In the genomic region with DNA sequence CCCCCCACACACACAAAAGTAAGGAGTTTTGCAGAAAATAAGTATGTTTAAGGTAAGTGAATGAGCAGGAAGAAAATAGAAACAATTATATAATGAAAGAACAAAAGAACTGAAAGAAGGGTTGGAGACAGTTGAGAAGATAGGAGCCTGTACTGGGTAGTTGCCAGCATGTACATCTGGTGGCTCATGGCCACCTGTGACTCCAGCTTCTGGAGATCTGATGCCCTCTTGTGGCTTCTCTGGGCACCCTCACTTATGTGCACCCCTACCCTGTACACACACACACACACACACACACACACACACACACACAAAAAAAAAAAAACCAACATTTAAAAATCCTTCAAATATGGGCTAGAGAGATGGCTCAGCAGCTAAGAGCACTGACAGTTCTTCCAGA, we compare ENCODE assay signal across 31 mouse cellular contexts. TPM values are rescaled to one million over a fixed set of nuclear protein-coding genes. Genes with fewer than 3 reads are reported as not detected.
DNase-seq lines count a peak whose midpoint lies in the region; ATAC-seq and TF ChIP-seq lines count a peak whose summit lies in the region.
"Had no signal": no experiment of that assay in that cellular context is flagged by ENCODE, and none has a peak within 500 bp of the region (broad histone marks: within the 10 kb centered on the region; RNA-seq: fewer than 3 reads in every experiment).

No protein-coding gene starts in this region.

- H3K27me3 ChIP-seq in liver, adult 2 months (ENCODE audit: control insufficient read depth, insufficient read depth, low read length), result no peaks in the 10 kb centered on the region
- H3K27me3 ChIP-seq in liver, embryonic 11.5 days (replicated peaks; ENCODE audit: control insufficient read depth, insufficient read depth, low read length), result no peaks in the 10 kb centered on the region
- no peaks in the 10 kb centered on the region for H3K27me3 ChIP-seq in ES-Bruce4 (ENCODE audit: control insufficient read depth, insufficient read depth, low read length, poor library complexity, severe bottlenecking)
- H3K27me3 ChIP-seq: embryonic facial prominence, embryonic 12.5 days; forebrain, embryonic 12.5 days; hindbrain, embryonic 15.5 days; kidney, embryonic 15.5 days; midbrain, embryonic 13.5 days; neural tube, embryonic 12.5 days had no signal

- no peaks in the 10 kb centered on the region for H3K79me2 ChIP-seq in liver, adult 2 months (ENCODE audit: control insufficient read depth, insufficient read depth, low read length)

- peaks cover 1% of the 10 kb centered on the region; the same call in 1 of the 2 replicates for H3K36me3 ChIP-seq in liver, adult 2 months (ENCODE audit: control insufficient read depth, insufficient read depth, low read length)
- no peaks in the 10 kb centered on the region for H3K36me3 ChIP-seq in liver, embryonic 11.5 days (ENCODE audit: control insufficient read depth, insufficient read depth, low read length)
- H3K36me3 ChIP-seq in ES-Bruce4 (ENCODE audit: control insufficient read depth, insufficient read depth, low read length, poor library complexity, severe bottlenecking), result no peaks in the 10 kb centered on the region
- H3K36me3 ChIP-seq: kidney, embryonic 15.5 days had no signal

- H3K27ac ChIP-seq in liver, adult 2 months (replicated peaks; ENCODE audit: insufficient read depth, low read depth, low read length), result no peak overlapping the region
- no peak overlapping the region for H3K27ac ChIP-seq in liver, embryonic 11.5 days (ENCODE audit: low read depth, low read length)
- no peak overlapping the region for H3K27ac ChIP-seq in ES-Bruce4 (ENCODE audit: insufficient read depth, low read length)
- H3K27ac ChIP-seq: embryonic facial prominence, embryonic 12.5 days; forebrain, embryonic 12.5 days; gastrocnemius, adult 2 months; hindbrain, embryonic 15.5 days; kidney, embryonic 15.5 days; left cerebral cortex, adult 2 months; midbrain, embryonic 13.5 days; neural tube, embryonic 12.5 days had no signal

- TF ChIP-seq CTCF in liver, adult 2 months (IDR thresholded peaks at IDR 0.05; ENCODE audit: low read depth, low read length), result 0 out of 2 replicates have a peak, but pooled peaks have one; percentile 10
- TF ChIP-seq CTCF in ES-Bruce4 (IDR thresholded peaks at IDR 0.05; ENCODE audit: low read depth, low read length), result peak; percentile 60

- no peak for ATAC-seq in liver, embryonic 11.5 days (replicated peaks; ENCODE audit: low FRiP score)
- no peak for ATAC-seq in activated CD4-positive, CD25-positive, alpha-beta regulatory T cell, adult 4 months
- no peak for ATAC-seq in erythroid progenitor cell, adult 5-6 weeks (replicated peaks; ENCODE audit: low FRiP score, poor library complexity, severe bottlenecking)
- ATAC-seq: midbrain, embryonic 13.5 days had no signal

- no peaks in the 10 kb centered on the region for H3K9me3 ChIP-seq in liver, embryonic 11.5 days (ENCODE audit: control insufficient read depth, low read length)
- H3K9me3 ChIP-seq in ES-Bruce4 (replicated peaks; ENCODE audit: control insufficient read depth, insufficient read depth, low read length, poor library complexity, severe bottlenecking), result no peaks in the 10 kb centered on the region
- H3K9me3 ChIP-seq: embryonic facial prominence, embryonic 12.5 days; forebrain, embryonic 12.5 days; hindbrain, embryonic 15.5 days; kidney, embryonic 15.5 days; megakaryocyte, embryonic 14.5 days; midbrain, embryonic 13.5 days; neural tube, embryonic 12.5 days had no signal

- no peak overlapping the region for H3K9ac ChIP-seq in liver, adult 2 months (ENCODE audit: low read depth, low read length)
- H3K9ac ChIP-seq in liver, embryonic 11.5 days (ENCODE audit: low read depth, low read length), result no peak overlapping the region
- H3K9ac ChIP-seq in ES-Bruce4 (ENCODE audit: low read depth, poor library complexity, severe bottlenecking), result no peak overlapping the region
- H3K9ac ChIP-seq: embryonic facial prominence, embryonic 12.5 days; forebrain, embryonic 12.5 days; hindbrain, embryonic 15.5 days; kidney, embryonic 15.5 days; midbrain, embryonic 13.5 days; neural tube, embryonic 12.5 days had no signal

- TF ChIP-seq EP300 in ES-Bruce4 (IDR thresholded peaks at IDR 0.05; ENCODE audit: insufficient read depth, low read depth, low read length), result no peak

- no peak overlapping the region for H3K4me3 ChIP-seq in liver, adult 2 months (ENCODE audit: insufficient read depth, low read depth, low read length)
- H3K4me3 ChIP-seq in liver, embryonic 11.5 days (ENCODE audit: low read depth, low read length), result no peak overlapping the region
- H3K4me3 ChIP-seq in ES-Bruce4 (ENCODE audit: low read depth, low read length), result no peak overlapping the region
- H3K4me3 ChIP-seq: embryonic facial prominence, embryonic 12.5 days; forebrain, embryonic 12.5 days; gastrocnemius, adult 2 months; hindbrain, embryonic 15.5 days; kidney, embryonic 15.5 days; left cerebral cortex, adult 2 months; megakaryocyte, embryonic 14.5 days; midbrain, embryonic 13.5 days; neural tube, embryonic 12.5 days had no signal

- TF ChIP-seq POLR2A in liver, adult 2 months (IDR thresholded peaks at IDR 0.05; ENCODE audit: extremely low read depth, insufficient read depth, low read length), result no peak
- TF ChIP-seq POLR2A in ES-Bruce4 (IDR thresholded peaks at IDR 0.05; ENCODE audit: insufficient read depth, low read length), result no peak

- no peak overlapping the region for H3K4me2 ChIP-seq in liver, embryonic 11.5 days
- H3K4me2 ChIP-seq: embryonic facial prominence, embryonic 12.5 days; forebrain, embryonic 12.5 days; heart, embryonic 11.5 days; hindbrain, embryonic 15.5 days; kidney, embryonic 15.5 days; midbrain, embryonic 13.5 days; neural tube, embryonic 12.5 days had no signal

- DNase-seq in liver, adult 2 months (ENCODE audit: extremely low read depth, low read depth, low spot score), result no peak
- no peak for DNase-seq in liver, embryonic 11.5 days (ENCODE audit: low spot score)
- DNase-seq in 416B (ENCODE audit: low read depth) (peak; percentile 59), ZHBTc4 (ENCODE audit: low read depth, low spot score) (peak; percentile 41), MN1 (ENCODE audit: low spot score) (no peak)
- DNase-seq: adrenal gland, adult 8-10 months; cerebellum, adult 2 months; cerebellum, postnatal 25 days; gastrocnemius, adult 2 months; kidney, adult 11 months; lung, adult 2 months; thymus, adult 2 months had no signal

- no peaks in the 10 kb centered on the region for H3K4me1 ChIP-seq in liver, adult 2 months (ENCODE audit: control insufficient read depth, insufficient read depth, low read length)
- no peaks in the 10 kb centered on the region for H3K4me1 ChIP-seq in liver, embryonic 11.5 days (replicated peaks; ENCODE audit: control insufficient read depth, insufficient read depth, low read length)
- H3K4me1 ChIP-seq in ES-Bruce4 (ENCODE audit: control insufficient read depth, insufficient read depth, low read length), result peaks cover 2% of the 10 kb centered on the region
- H3K4me1 ChIP-seq: embryonic facial prominence, embryonic 12.5 days; forebrain, embryonic 12.5 days; hindbrain, embryonic 15.5 days; kidney, embryonic 15.5 days; megakaryocyte, embryonic 14.5 days; midbrain, embryonic 13.5 days; neural tube, embryonic 12.5 days had no signal

RNA-seq across cellular contexts. Expression of a gene that starts 9.0 kb away (rescaled TPM):
- total RNA-seq in liver, adult 2 months (2014; rRNA removed), result not detected in 2 replicates
- polyA plus RNA-seq in liver, adult 2 months (2012; rRNA removed), result 0.70 and 1.4 TPM in 2 replicates
- 0.38 and 0.53 TPM in 2 replicates for polyA plus RNA-seq in liver, embryonic 11.5 days (2014; fragmentation: Nextera tagmentation; extraction: Ambion mirVana)
- polyA plus RNA-seq in ES-Bruce4 (2011; ENCODE audit: insufficient read depth, insufficient read length, low read depth, missing spikeins), result 1.3 TPM in 1 of 2 replicates, not detected in the other
- polyA plus RNA-seq in activated CD4-positive, CD25-positive, alpha-beta regulatory T cell, adult 4 months (2017; shearing (Covaris generic)), result not detected
- total RNA-seq in erythroid progenitor cell, adult 5-6 weeks (2015; ENCODE audit: low replicate concordance), result not detected in 2 replicates
- total RNA-seq in erythroid progenitor cell, adult 5-6 weeks (2017; ENCODE audit: low replicate concordance), result not detected in 2 replicates
- total RNA-seq: hematopoietic stem cell, adult 5-6 weeks had no signal

RNA-seq across cellular contexts. Expression of a gene that starts 18.5 kb away (rescaled TPM):
- total RNA-seq in liver, adult 2 months (2014; rRNA removed), result 10.3 and 27.9 TPM in 2 replicates
- 46.8 and 47.9 TPM in 2 replicates for polyA plus RNA-seq in liver, adult 2 months (2012; rRNA removed)
- polyA plus RNA-seq in liver, embryonic 11.5 days (2014; fragmentation: Nextera tagmentation; extraction: Ambion mirVana), result not detected in 2 replicates
- polyA plus RNA-seq in ES-Bruce4 (2011; ENCODE audit: insufficient read depth, insufficient read length, low read depth, missing spikeins), result 6.0 and 6.1 TPM in 2 replicates
- not detected for polyA plus RNA-seq in activated CD4-positive, CD25-positive, alpha-beta regulatory T cell, adult 4 months (2017; shearing (Covaris generic))
- not detected in 2 replicates for total RNA-seq in erythroid progenitor cell, adult 5-6 weeks (2015; ENCODE audit: low replicate concordance)
- not detected in 2 replicates for total RNA-seq in erythroid progenitor cell, adult 5-6 weeks (2017; ENCODE audit: low replicate concordance)
- total RNA-seq: adrenal gland, adult 8-10 months; gastrocnemius, adult 2 months; hematopoietic stem cell, adult 5-6 weeks had no signal
- polyA plus RNA-seq: embryonic facial prominence, embryonic 12.5 days; gonadal fat pad, adult 2 months; heart, embryonic 11.5 days; heart, postnatal 0 days; hindbrain, embryonic 15.5 days; kidney, embryonic 15.5 days; large intestine, adult 2 months; limb, embryonic 14.5 days; lung, adult 2 months; midbrain, embryonic 13.5 days; neural tube, embryonic 12.5 days; stomach, embryonic 16.5 days; urinary bladder, adult 2 months had no signal

RNA-seq across cellular contexts. Expression of a gene that starts 36.2 kb away (rescaled TPM):
- 6.0 and 6.9 TPM in 2 replicates for total RNA-seq in liver, adult 2 months (2014; rRNA removed)
- 6.0 and 8.3 TPM in 2 replicates for polyA plus RNA-seq in liver, adult 2 months (2012; rRNA removed)
- 5.7 and 6.3 TPM in 2 replicates for polyA plus RNA-seq in liver, embryonic 11.5 days (2014; fragmentation: Nextera tagmentation; extraction: Ambion mirVana)
- polyA plus RNA-seq in ES-Bruce4 (2011; ENCODE audit: insufficient read depth, insufficient read length, low read depth, missing spikeins), result 55.0 and 62.7 TPM in 2 replicates
- polyA plus RNA-seq in activated CD4-positive, CD25-positive, alpha-beta regulatory T cell, adult 4 months (2017; shearing (Covaris generic)), result 1 to 10 TPM; 5.4 TPM
- total RNA-seq in erythroid progenitor cell, adult 5-6 weeks (2015; ENCODE audit: low replicate concordance), result 0.72 and 8.8 TPM in 2 replicates
- total RNA-seq in erythroid progenitor cell, adult 5-6 weeks (2017; ENCODE audit: low replicate concordance), result 3.3 and 10.1 TPM in 2 replicates

Comparison
In these comparisons a context has a peak if more than half of its experiments do, and no peak if none do; other contexts are left out.
1. DNase-seq: peak in 416B (single experiment) and ZHBTc4 (single experiment); none in liver, adult 2 months (single experiment), liver, embryonic 11.5 days (single experiment) and MN1 (single experiment).